Mouse (Mus musculus): ENCODE results near the gene Reln. TPM values are rescaled to one million over a fixed set of nuclear protein-coding genes. Genes with fewer than 3 reads are reported as not detected.

Gene Reln
- total and polyA plus RNA-seq, 2 experiments from 2014 or later = 25.3 to 189 TPM

- Histone ChIP-seq H3K4me2 (ENCODE audit: low read depth, low read length, poor library complexity, severe bottlenecking) (peak overlapping the region; percentile 86), H3K9ac (replicated peaks; ENCODE audit: low read length, poor library complexity, severe bottlenecking) (peak overlapping the region; percentile 85), H3K27ac (ENCODE audit: low read depth, low read length) (peak overlapping the region; percentile 91), H3K4me1 (ENCODE audit: insufficient read depth, low read length) (peaks cover 3% of the 10 kb centered on the region; the same call in 1 of the 2 replicates), H3K27me3 (ENCODE audit: insufficient read depth, low read length) (no peaks in the 10 kb centered on the region; the same call in 1 of the 2 replicates), H3K9me3 (ENCODE audit: low read length) (no peaks in the 10 kb centered on the region), H3K36me3 (ENCODE audit: insufficient read depth, low read length) (no peaks in the 10 kb centered on the region), H3K4me3 (ENCODE audit: low read depth, low read length) (peak overlapping the region; percentile 75)
- WGBS = 1% methylated on average over 47 of the region's 58 CpGs
- DNase-seq (ENCODE audit: low spot score) (peak; percentile 60), ATAC-seq (ENCODE audit: low FRiP score) (peak; percentile 57)
- no peak for TF ChIP-seq CTCF (IDR thresholded peaks at IDR 0.05)
Observed at GRCm38 (mm10) chr5:22344976-22345651, 612 bp upstream of the Reln start.

GRCm38 (mm10) chr5:22343843-22344555 lies 503 bp downstream of the Reln start:
- peak overlapping the region; percentile 91; the same call in 1 of the 2 replicates for H3K27ac ChIP-seq (ENCODE audit: low read depth, low read length)
- H3K9me3 ChIP-seq (ENCODE audit: low read length) = no peaks in the 10 kb centered on the region
- WGBS = under 1% methylated on average over 34 of the region's 65 CpGs

GRCm38 (mm10) chr5:22343536-22343842 lies 1.0 kb downstream of the Reln start:
- no peaks in the 10 kb centered on the region; the same call in 1 of the 2 replicates for H3K27me3 ChIP-seq (ENCODE audit: insufficient read depth, low read length)
- peaks cover 3% of the 10 kb centered on the region; the same call in 1 of the 2 replicates for H3K4me1 ChIP-seq (ENCODE audit: insufficient read depth, low read length)
- WGBS = 3% methylated on average over 10 of the region's 10 CpGs
- 0 out of 2 replicates have a peak, but pooled peaks have one; percentile 10 for TF ChIP-seq CTCF (IDR thresholded peaks at IDR 0.05)
- H3K36me3 ChIP-seq (ENCODE audit: insufficient read depth, low read length) = no peaks in the 10 kb centered on the region
- H3K9me3 ChIP-seq (ENCODE audit: low read length) = no peaks in the 10 kb centered on the region
- peak overlapping the region; percentile 75 for H3K4me3 ChIP-seq (ENCODE audit: low read depth, low read length)
- DNase-seq (ENCODE audit: low spot score) (peak; percentile 33), ATAC-seq (ENCODE audit: low FRiP score) (no peak)
- H3K9ac ChIP-seq (replicated peaks; ENCODE audit: low read length, poor library complexity, severe bottlenecking) = peak overlapping the region; percentile 85; the same call in 1 of the 2 replicates
- peak overlapping the region; percentile 86 for H3K4me2 ChIP-seq (ENCODE audit: low read depth, low read length, poor library complexity, severe bottlenecking)
- H3K27ac ChIP-seq (ENCODE audit: low read depth, low read length) = no peak overlapping the region

More at GRCm38 (mm10) chr5:22343843-22344555, 503 bp downstream of the Reln start:
- Histone ChIP-seq H3K9ac (replicated peaks; ENCODE audit: low read length, poor library complexity, severe bottlenecking) (peak overlapping the region; percentile 85), H3K36me3 (ENCODE audit: insufficient read depth, low read length) (no peaks in the 10 kb centered on the region), H3K4me3 (ENCODE audit: low read depth, low read length) (peak overlapping the region; percentile 75), H3K27me3 (ENCODE audit: insufficient read depth, low read length) (no peaks in the 10 kb centered on the region; the same call in 1 of the 2 replicates), H3K4me2 (ENCODE audit: low read depth, low read length, poor library complexity, severe bottlenecking) (peak overlapping the region; percentile 86), H3K4me1 (ENCODE audit: insufficient read depth, low read length) (peaks cover 3% of the 10 kb centered on the region; the same call in 1 of the 2 replicates)
- TF ChIP-seq CTCF (IDR thresholded peaks at IDR 0.05) = no peak
- ATAC-seq (ENCODE audit: low FRiP score) (peak; percentile 76), DNase-seq (ENCODE audit: low spot score) (no peak)

GRCm38 (mm10) chr5:22342461-22342860 lies 2.0 kb downstream of the Reln start:
- TF ChIP-seq CTCF (IDR thresholded peaks at IDR 0.05) = no peak
- Histone ChIP-seq H3K9me3 (ENCODE audit: low read length) (no peaks in the 10 kb centered on the region), H3K4me1 (ENCODE audit: insufficient read depth, low read length) (peaks cover 3% of the 10 kb centered on the region; the same call in 1 of the 2 replicates), H3K4me2 (ENCODE audit: low read depth, low read length, poor library complexity, severe bottlenecking) (peak overlapping the region; percentile 86), H3K9ac (replicated peaks; ENCODE audit: low read length, poor library complexity, severe bottlenecking) (no peak overlapping the region), H3K27me3 (ENCODE audit: insufficient read depth, low read length) (no peaks in the 10 kb centered on the region; the same call in 1 of the 2 replicates), H3K4me3 (ENCODE audit: low read depth, low read length) (peak overlapping the region; percentile 75), H3K36me3 (ENCODE audit: insufficient read depth, low read length) (no peaks in the 10 kb centered on the region), H3K27ac (ENCODE audit: low read depth, low read length) (no peak overlapping the region)
- DNase-seq (ENCODE audit: low spot score) (no peak), ATAC-seq (ENCODE audit: low FRiP score) (no peak)
- 65% methylated on average over 7 of the region's 7 CpGs for WGBS

GRCm38 (mm10) chr5:22340991-22341390 lies 3.5 kb downstream of the Reln start:
- ATAC-seq (ENCODE audit: low FRiP score) = no peak

More at GRCm38 (mm10) chr5:22340991-22341390, 3.5 kb downstream of the Reln start:
- no peak overlapping the region for H3K27ac ChIP-seq (ENCODE audit: low read depth, low read length)
- no peak overlapping the region for H3K9ac ChIP-seq (replicated peaks; ENCODE audit: low read length, poor library complexity, severe bottlenecking)
- no peaks in the 10 kb centered on the region for H3K36me3 ChIP-seq (ENCODE audit: insufficient read depth, low read length)
- no peak overlapping the region for H3K4me3 ChIP-seq (ENCODE audit: low read depth, low read length)
- no peaks in the 10 kb centered on the region; the same call in 1 of the 2 replicates for H3K27me3 ChIP-seq (ENCODE audit: insufficient read depth, low read length)
- no peak for DNase-seq (ENCODE audit: low spot score)
- no peak for TF ChIP-seq CTCF (IDR thresholded peaks at IDR 0.05)
- H3K9me3 ChIP-seq (ENCODE audit: low read length) = no peaks in the 10 kb centered on the region
- H3K4me2 ChIP-seq (ENCODE audit: low read depth, low read length, poor library complexity, severe bottlenecking) = peak overlapping the region; percentile 3; the same call in 1 of the 2 replicates
- 0 out of 2 replicates have a peak, but pooled peaks cover under 1% of the 10 kb centered on the region for H3K4me1 ChIP-seq (ENCODE audit: insufficient read depth, low read length)
- WGBS = 89% methylated on average over 8 of the region's 8 CpGs
